Mouse (Mus musculus): Measurements from ENCODE around the gene Slc38a10. TPM values are rescaled to one million over a fixed set of nuclear protein-coding genes. Genes with fewer than 3 reads are reported as not detected.

The Slc38a10 gene
- total RNA-seq (2012; rRNA removed) (71.3 and 78.2 TPM in 2 replicates), polyA plus RNA-seq (2012; ENCODE audit: insufficient read depth in 1 of 2, insufficient read length in 2 of 2, low read depth in 1 of 2, low replicate concordance in 2 of 2, missing spikeins in 1 of 2) (10 to 100 TPM in 1 of 2 experiments, not detected in 1; 80.7 TPM)

DNA sequence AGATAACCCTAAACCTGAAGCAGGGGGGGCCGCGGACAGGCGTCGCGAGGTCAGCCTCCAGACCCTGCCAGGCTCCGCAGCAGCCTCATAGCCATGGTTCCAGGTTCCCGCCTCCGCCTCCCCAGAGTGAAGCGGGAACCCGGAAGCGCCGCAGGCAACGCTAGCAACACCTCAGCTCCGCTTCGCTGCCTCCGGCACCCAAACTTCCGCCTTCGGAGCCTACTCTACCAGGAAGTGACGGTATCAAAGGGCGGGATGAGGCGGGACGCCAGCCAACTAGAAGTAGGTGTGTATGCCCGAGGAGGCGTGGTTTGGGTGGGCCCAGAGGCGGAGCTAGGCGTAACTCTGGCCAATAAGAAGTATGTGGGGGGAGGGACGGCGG lies at the start of gene Slc38a10:
TSS of gene Slc38a10 (minus strand) at position 234 of the 382 bp plus-strand sequence.
- H3K27ac ChIP-seq (ENCODE audit: control insufficient read depth, low read depth, low read length) = peak within 1 kb of the TSS; percentile 70
- peaks cover 0 to 14% of the 10 kb centered on the region in 2 experiments; a peak in 3 of 4 replicates for H3K36me3 ChIP-seq (ENCODE audit: control insufficient read depth in 1 of 2, insufficient read depth in 2 of 2, low read length in 2 of 2)
- H3K27me3 ChIP-seq (ENCODE audit: control insufficient read depth in 1 of 2, insufficient read depth in 2 of 2, low read length in 2 of 2) = no peaks in the 10 kb centered on the region
- H3K4me1 ChIP-seq (ENCODE audit: control insufficient read depth in 1 of 2, insufficient read depth in 2 of 2, low read length in 2 of 2) = peaks cover 6 to 18% of the 10 kb centered on the region in 2 experiments
- H3K9ac ChIP-seq (ENCODE audit: control insufficient read depth, low read depth, low read length, poor library complexity, severe bottlenecking) = peak within 1 kb of the TSS; percentile 83
- peak; percentile 100 for DNase-seq (ENCODE audit: low read depth, low spot score)
- H3K79me2 ChIP-seq (ENCODE audit: control insufficient read depth, insufficient read depth, low read length, poor library complexity) = peaks cover 36% of the 10 kb centered on the region
- H3K4me3 ChIP-seq (ENCODE audit: control insufficient read depth in 1 of 2, insufficient read depth in 1 of 2, low read depth in 2 of 2, low read length in 2 of 2) = peak within 1 kb of the TSS; percentile 62 to 78
- H3K9me3 ChIP-seq (replicated peaks; ENCODE audit: insufficient read depth, low read length) = no peaks in the 10 kb centered on the region
- no peak for TF ChIP-seq USF2 (IDR thresholded peaks at IDR 0.05; ENCODE audit: borderline replicate concordance in 1 of 2, insufficient read depth in 1 of 2, low read depth in 1 of 2, low read length in 2 of 2)
- TF ChIP-seq KAT2A (conservative IDR thresholded peaks at IDR 0.05; ENCODE audit: low read depth, low read length) = no peak
- TF ChIP-seq POLR2AphosphoS5 (IDR thresholded peaks at IDR 0.05; ENCODE audit: borderline replicate concordance, low read depth, low read length) = no peak
- no peak for TF ChIP-seq MYB (IDR thresholded peaks at IDR 0.05; ENCODE audit: low read depth, low read length)
- TF ChIP-seq TBP (IDR thresholded peaks at IDR 0.05; ENCODE audit: low read depth, low read length) = 0 out of 2 replicates have a peak, but pooled peaks have one; percentile 62
- TF ChIP-seq MAFK (IDR thresholded peaks at IDR 0.05; ENCODE audit: borderline replicate concordance, low read depth, low read length) = no peak
- TF ChIP-seq ZKSCAN1 (IDR thresholded peaks at IDR 0.05; ENCODE audit: low read depth, low read length) = no peak
- TF ChIP-seq JUND (IDR thresholded peaks at IDR 0.05; ENCODE audit: low read depth, low read length) = no peak
- TF ChIP-seq CHD1 (IDR thresholded peaks at IDR 0.05; ENCODE audit: low read depth, low read length) = no peak
- TF ChIP-seq POLR2AphosphoS2 (IDR thresholded peaks at IDR 0.05; ENCODE audit: low read length) = peak; percentile 66; the same call in 1 of the 2 replicates
- no peak for TF ChIP-seq CTCF (IDR thresholded peaks at IDR 0.05 in 2 of 3, conservative IDR thresholded peaks at IDR 0.05 in 1 of 3; ENCODE audit: control insufficient read depth in 1 of 3, insufficient read depth in 1 of 3, low read depth in 2 of 3, low read length in 3 of 3, poor library complexity in 1 of 3, severe bottlenecking in 1 of 3)
- TF ChIP-seq TAL1 (IDR thresholded peaks at IDR 0.05; ENCODE audit: low read length) = no peak
- peak; percentile 92 for TF ChIP-seq NELFE (IDR thresholded peaks at IDR 0.05; ENCODE audit: low read depth, low read length)
- no peak for TF ChIP-seq ZC3H11A (IDR thresholded peaks at IDR 0.05; ENCODE audit: low read depth, low read length)
- TF ChIP-seq GATA1 (IDR thresholded peaks at IDR 0.05; ENCODE audit: low read depth, low read length) = no peak
- peak; percentile 97 for TF ChIP-seq SIN3A (IDR thresholded peaks at IDR 0.05; ENCODE audit: low read length)
- TF ChIP-seq SMC3 (IDR thresholded peaks at IDR 0.05; ENCODE audit: low read depth, low read length) = no peak
- TF ChIP-seq TCF12 (IDR thresholded peaks at IDR 0.05; ENCODE audit: low read depth, low read length) = peak; percentile 52; the same call in 1 of the 2 replicates
- no peak for TF ChIP-seq MAZ (IDR thresholded peaks at IDR 0.05; ENCODE audit: low read depth, low read length)
- TF ChIP-seq POLR2A (IDR thresholded peaks at IDR 0.05; ENCODE audit: control insufficient read depth in 1 of 2, insufficient read depth in 1 of 2, low read depth in 1 of 2, low read length in 2 of 2, poor library complexity in 1 of 2) = peak; percentile 74 to 90; a peak in 3 of 4 replicates
- peak; percentile 38; the same call in 1 of the 2 replicates for TF ChIP-seq ETS1 (IDR thresholded peaks at IDR 0.05; ENCODE audit: low read depth, low read length)
- TF ChIP-seq CHD2 (IDR thresholded peaks at IDR 0.05; ENCODE audit: low read length) = no peak
- no peak for TF ChIP-seq MYC (IDR thresholded peaks at IDR 0.05; ENCODE audit: low read depth, low read length)
- TF ChIP-seq RAD21 (IDR thresholded peaks at IDR 0.05; ENCODE audit: low read depth, low read length) = no peak
- TF ChIP-seq ELF1 (IDR thresholded peaks at IDR 0.05; ENCODE audit: low read depth, low read length) = peak; percentile 100
- TF ChIP-seq HCFC1 (IDR thresholded peaks at IDR 0.05; ENCODE audit: low read depth, low read length) = peak; percentile 90
- no peak for TF ChIP-seq USF1 (IDR thresholded peaks at IDR 0.05; ENCODE audit: low read depth, low read length)
- TF ChIP-seq RCOR1 (IDR thresholded peaks at IDR 0.05; ENCODE audit: low read depth, low read length) = no peak
- 0 out of 2 replicates have a peak, but pooled peaks have one; percentile 36 for TF ChIP-seq UBTF (IDR thresholded peaks at IDR 0.05; ENCODE audit: borderline replicate concordance, insufficient read depth, low read depth, low read length)
- TF ChIP-seq GABPA (IDR thresholded peaks at IDR 0.05; ENCODE audit: low read depth, low read length) = no peak
- TF ChIP-seq EP300 (IDR thresholded peaks at IDR 0.05; ENCODE audit: low read depth in 1 of 2, low read length in 2 of 2) = no peak
- TF ChIP-seq ZMIZ1 (IDR thresholded peaks at IDR 0.05; ENCODE audit: low read depth, low read length) = no peak
- no peak for TF ChIP-seq BHLHE40 (IDR thresholded peaks at IDR 0.05; ENCODE audit: borderline replicate concordance, low read depth, low read length)
- TF ChIP-seq MEF2A (IDR thresholded peaks at IDR 0.05; ENCODE audit: extremely low read depth, insufficient replicate concordance, low read depth, low read length, poor library complexity, severe bottlenecking) = no peak
- no peak for TF ChIP-seq ZNF384 (IDR thresholded peaks at IDR 0.05; ENCODE audit: low read depth, low read length)
- no peak for TF ChIP-seq MAX (IDR thresholded peaks at IDR 0.05; ENCODE audit: low read length)
- peak; percentile 33; the same call in 1 of the 2 replicates for TF ChIP-seq NRF1 (IDR thresholded peaks at IDR 0.05; ENCODE audit: insufficient read depth, low read depth, low read length, poor library complexity, severe bottlenecking)

All from MEL (cell line).